Mouse (Mus musculus) testis, adult 2 months (tissue): ENCODE results near the gene Cda. TPM values are rescaled to one million over a fixed set of nuclear protein-coding genes. Genes with fewer than 3 reads are reported as not detected.
A peak's percentile ranks its signal among the peaks of the same experiment; 100 is the strongest.

Source experiments
- H3K27ac ChIP-seq: fragments of 200-500 bp; 2 replicates; pipeline ENCODE4 v1.5.1; 2012; ENCODE audit warnings: low read depth, low read length; ENCODE audit not compliant: control insufficient read depth, insufficient read depth
- H3K27me3 ChIP-seq: fragments of 200-500 bp; 2 replicates; pipeline ENCODE4 v1.6.1; 2012; ENCODE audit warnings: mild to moderate bottlenecking, low read length, moderate library complexity; ENCODE audit not compliant: control insufficient read depth, insufficient read depth
- H3K36me3 ChIP-seq: fragments of 200-500 bp; 2 replicates; pipeline ENCODE4 v1.6.1; 2012; ENCODE audit warnings: mild to moderate bottlenecking, low read length; ENCODE audit not compliant: control insufficient read depth, insufficient read depth
- H3K4me1 ChIP-seq: fragments of 200-500 bp; 2 replicates; pipeline ENCODE4 v1.6.1; 2012; ENCODE audit warnings: low read length; ENCODE audit not compliant: control insufficient read depth, insufficient read depth
- H3K4me3 ChIP-seq: fragments of 200-500 bp; 2 replicates; pipeline ENCODE4 v1.5.1; 2012; ENCODE audit warnings: low read depth, mild to moderate bottlenecking, low read length, moderate library complexity, mixed read lengths; ENCODE audit not compliant: control insufficient read depth
- CTCF ChIP-seq: fragments of 200-500 bp; IDR thresholded peaks from 2 replicates; pipeline ENCODE4 v1.5.1; 2012; ENCODE audit warnings: low read depth, mild to moderate bottlenecking, inconsistent platforms, low read length, moderate library complexity; ENCODE audit not compliant: control insufficient read depth, insufficient read depth, insufficient replicate concordance
- POLR2A ChIP-seq: fragments of 200-500 bp; IDR thresholded peaks from 2 replicates; pipeline ENCODE4 v1.6.1; 2012; ENCODE audit warnings: low read depth, mild to moderate bottlenecking, inconsistent platforms, low read length, moderate library complexity; ENCODE audit not compliant: control insufficient read depth
- polyA plus RNA-seq: library from polyadenylated mRNA; depleted of rRNA; stranded (reverse); fragments of >200 nt; gene quantifications from 2 replicates; pipeline ENCODE4 v1.2.3, GENCODE M21; 2012

The Cda gene
- polyA plus RNA-seq, 1 experiment, result 0.61 TPM

- Histone ChIP-seq H3K36me3 (peaks cover 3% of the 10 kb centered on the region), H3K27me3 (no peaks in the 10 kb centered on the region), H3K4me3 (no peak overlapping the region), H3K27ac (no peak overlapping the region), H3K4me1 (no peaks in the 10 kb centered on the region)
- TF ChIP-seq POLR2A (no peak), CTCF (peak; percentile 33; the same call in 1 of the 2 replicates)
Observed at GRCm38 (mm10) chr4:138316369-138316768, 51.4 kb downstream of the Cda start.

GRCm38 (mm10) chr4:138315781-138316180 lies 52.0 kb downstream of the Cda start:
- Histone ChIP-seq H3K27me3 (no peaks in the 10 kb centered on the region), H3K27ac (no peak overlapping the region), H3K4me3 (no peak overlapping the region), H3K4me1 (no peaks in the 10 kb centered on the region), H3K36me3 (peaks cover 3% of the 10 kb centered on the region)
- no peak for TF ChIP-seq POLR2A
- TF ChIP-seq CTCF, result peak; percentile 32; the same call in 1 of the 2 replicates

- Histone ChIP-seq H3K27ac (no peak overlapping the region), H3K36me3 (peaks cover 3% of the 10 kb centered on the region), H3K27me3 (no peaks in the 10 kb centered on the region), H3K4me1 (no peaks in the 10 kb centered on the region), H3K4me3 (no peak overlapping the region)
- no peak for TF ChIP-seq CTCF
- no peak for TF ChIP-seq POLR2A
Observed at GRCm38 (mm10) chr4:138313795-138314194, 54.0 kb downstream of the Cda start.

GRCm38 (mm10) chr4:138313021-138313420 lies 54.8 kb downstream of the Cda start:
- no peak overlapping the region for H3K27ac ChIP-seq
- no peaks in the 10 kb centered on the region for H3K27me3 ChIP-seq
- no peak for TF ChIP-seq POLR2A
- no peak for TF ChIP-seq CTCF
- no peak overlapping the region for H3K4me3 ChIP-seq
- H3K36me3 ChIP-seq, result peaks cover 3% of the 10 kb centered on the region
- H3K4me1 ChIP-seq, result no peaks in the 10 kb centered on the region

- TF ChIP-seq CTCF (no peak), POLR2A (no peak)
- Histone ChIP-seq H3K36me3 (peaks cover 2% of the 10 kb centered on the region), H3K4me1 (no peaks in the 10 kb centered on the region), H3K4me3 (no peak overlapping the region), H3K27me3 (no peaks in the 10 kb centered on the region), H3K27ac (no peak overlapping the region)
Observed at GRCm38 (mm10) chr4:138312105-138312504, 55.7 kb downstream of the Cda start.

- Histone ChIP-seq H3K27ac (no peak overlapping the region), H3K36me3 (peaks cover 2% of the 10 kb centered on the region), H3K4me3 (no peak overlapping the region), H3K27me3 (no peaks in the 10 kb centered on the region), H3K4me1 (no peaks in the 10 kb centered on the region)
- TF ChIP-seq POLR2A (no peak), CTCF (peak; percentile 69; the same call in 1 of the 2 replicates)
Observed at GRCm38 (mm10) chr4:138311595-138311994, 56.2 kb downstream of the Cda start.

- peaks cover 2% of the 10 kb centered on the region for H3K36me3 ChIP-seq
Observed at GRCm38 (mm10) chr4:138310311-138310910, 57.4 kb downstream of the Cda start.

More at GRCm38 (mm10) chr4:138310311-138310910, 57.4 kb downstream of the Cda start:
- Histone ChIP-seq H3K4me1 (peaks cover 2% of the 10 kb centered on the region; the same call in 1 of the 2 replicates), H3K27ac (no peak overlapping the region), H3K27me3 (no peaks in the 10 kb centered on the region), H3K4me3 (no peak overlapping the region)
- TF ChIP-seq CTCF (no peak), POLR2A (no peak)
